Mouse (Mus musculus): ENCODE measurements around the gene Tmem253. TPM values are rescaled to one million over a fixed set of nuclear protein-coding genes. Genes with fewer than 3 reads are reported as not detected.
"Not testable (repeated sequence)": the region's sequence is repeated elsewhere in the genome, so short reads cannot be mapped to it uniquely, and the experiment has no call there.

Tmem253 gene
- polyA plus RNA-seq, 1 experiment from 2014 or later: 1.0 TPM

- peaks cover 20% of the 10 kb centered on the region for H3K4me1 ChIP-seq (replicated peaks)
- DNase-seq (ENCODE audit: low spot score): no peak
- H3K27ac ChIP-seq: no peak overlapping the region
- H3K4me3 ChIP-seq: no peak overlapping the region
- WGBS: 73% methylated on average over 6 of the region's 6 CpGs
- no peaks in the 10 kb centered on the region for H3K27me3 ChIP-seq (ENCODE audit: insufficient read depth, poor library complexity, severe bottlenecking)
- no peaks in the 10 kb centered on the region for H3K9me3 ChIP-seq
- H3K36me3 ChIP-seq: no peaks in the 10 kb centered on the region
Measured at GRCm38 (mm10) chr14:52043446-52043845, 28.0 kb downstream of the Tmem253 start.

- Histone ChIP-seq H3K36me3 (no peaks in the 10 kb centered on the region), H3K27ac (peak overlapping the region; percentile 40; the same call in 1 of the 2 replicates), H3K27me3 (ENCODE audit: insufficient read depth, poor library complexity, severe bottlenecking) (no peaks in the 10 kb centered on the region), H3K9me3 (no peaks in the 10 kb centered on the region), H3K4me1 (replicated peaks) (peaks cover 20% of the 10 kb centered on the region), H3K4me3 (no peak overlapping the region)
- WGBS: 10% methylated on average over 8 of the region's 8 CpGs
- DNase-seq (ENCODE audit: low spot score): peak; percentile 52
Measured at GRCm38 (mm10) chr14:52044901-52045678, 29.6 kb downstream of the Tmem253 start.

GRCm38 (mm10) chr14:52045966-52046565, 30.6 kb downstream of the Tmem253 start:
- no peak overlapping the region; the same call in 1 of the 2 replicates for H3K27ac ChIP-seq
- WGBS: 59% methylated on average over 9 of the region's 9 CpGs

GRCm38 (mm10) chr14:52052720-52053119, 37.3 kb downstream of the Tmem253 start:
- WGBS: 94% methylated on average over 3 of the region's 3 CpGs
- H3K4me3 ChIP-seq; H3K36me3 ChIP-seq; H3K4me1 ChIP-seq (replicated peaks); H3K27ac ChIP-seq; DNase-seq (ENCODE audit: low spot score); H3K9me3 ChIP-seq; H3K27me3 ChIP-seq (ENCODE audit: insufficient read depth, poor library complexity, severe bottlenecking): not testable (repeated sequence)

More at GRCm38 (mm10) chr14:52045966-52046565, 30.6 kb downstream of the Tmem253 start:
- no peaks in the 10 kb centered on the region for H3K27me3 ChIP-seq (ENCODE audit: insufficient read depth, poor library complexity, severe bottlenecking)
- no peak overlapping the region for H3K4me3 ChIP-seq
- peaks cover 20% of the 10 kb centered on the region for H3K4me1 ChIP-seq (replicated peaks)
- no peaks in the 10 kb centered on the region for H3K36me3 ChIP-seq
- no peak for DNase-seq (ENCODE audit: low spot score)
- no peaks in the 10 kb centered on the region for H3K9me3 ChIP-seq

GRCm38 (mm10) chr14:52059982-52060381, 44.5 kb downstream of the Tmem253 start:
- H3K36me3 ChIP-seq: no peaks in the 10 kb centered on the region
- H3K9me3 ChIP-seq: no peaks in the 10 kb centered on the region
- no peak for DNase-seq (ENCODE audit: low spot score)
- no peaks in the 10 kb centered on the region for H3K4me1 ChIP-seq (replicated peaks)
- no peak overlapping the region for H3K4me3 ChIP-seq
- WGBS: 73% methylated on average over 4 of the region's 4 CpGs
- H3K27me3 ChIP-seq (ENCODE audit: insufficient read depth, poor library complexity, severe bottlenecking): no peaks in the 10 kb centered on the region
- H3K27ac ChIP-seq: no peak overlapping the region

- Histone ChIP-seq H3K9me3 (no peaks in the 10 kb centered on the region), H3K27me3 (ENCODE audit: insufficient read depth, poor library complexity, severe bottlenecking) (no peaks in the 10 kb centered on the region), H3K36me3 (no peaks in the 10 kb centered on the region), H3K4me1 (replicated peaks) (no peaks in the 10 kb centered on the region), H3K27ac (no peak overlapping the region), H3K4me3 (no peak overlapping the region)
- WGBS: 82% methylated on average over 1 of the region's 1 CpGs
- DNase-seq (ENCODE audit: low spot score): no peak
Measured at GRCm38 (mm10) chr14:52060800-52061199, 45.3 kb downstream of the Tmem253 start.

GRCm38 (mm10) chr14:52061798-52062197, 46.3 kb downstream of the Tmem253 start:
- WGBS: 87% methylated on average over 8 of the region's 8 CpGs
- no peaks in the 10 kb centered on the region for H3K9me3 ChIP-seq
- H3K4me3 ChIP-seq: no peak overlapping the region
- no peaks in the 10 kb centered on the region for H3K36me3 ChIP-seq
- no peak for DNase-seq (ENCODE audit: low spot score)
- no peaks in the 10 kb centered on the region for H3K27me3 ChIP-seq (ENCODE audit: insufficient read depth, poor library complexity, severe bottlenecking)
- no peak overlapping the region for H3K27ac ChIP-seq
- no peaks in the 10 kb centered on the region for H3K4me1 ChIP-seq (replicated peaks)

- Histone ChIP-seq H3K4me1 (replicated peaks) (no peaks in the 10 kb centered on the region), H3K4me3 (no peak overlapping the region), H3K36me3 (peaks cover 13% of the 10 kb centered on the region), H3K27me3 (ENCODE audit: insufficient read depth, poor library complexity, severe bottlenecking) (no peaks in the 10 kb centered on the region), H3K27ac (no peak overlapping the region), H3K9me3 (no peaks in the 10 kb centered on the region)
- no peak for DNase-seq (ENCODE audit: low spot score)
- WGBS: 58% methylated on average over 4 of the region's 4 CpGs
Measured at GRCm38 (mm10) chr14:52066135-52066534, 50.7 kb downstream of the Tmem253 start.

Other genes with a start within 250 kb of the Tmem253 start
- gene Ang4, start 242.1 kb upstream of the Tmem253 start, polyA plus RNA-seq (2016; fragmentation: Nextera tagmentation; extraction: Ambion mirVana): not detected in 2 replicates
- not detected in 2 replicates for gene AY358078, start 215.6 kb upstream of the Tmem253 start, polyA plus RNA-seq (2016; fragmentation: Nextera tagmentation; extraction: Ambion mirVana)
- gene Ear6, start 162.0 kb upstream of the Tmem253 start, polyA plus RNA-seq (2016; fragmentation: Nextera tagmentation; extraction: Ambion mirVana): not detected in 2 replicates
- gene Mettl17, start 130.8 kb upstream of the Tmem253 start, polyA plus RNA-seq (2016; fragmentation: Nextera tagmentation; extraction: Ambion mirVana): 42.6 and 48.1 TPM in 2 replicates
- 0.46 and 0.99 TPM in 2 replicates for gene Slc39a2, start 122.8 kb upstream of the Tmem253 start, polyA plus RNA-seq (2016; fragmentation: Nextera tagmentation; extraction: Ambion mirVana)
- 10.0 and 16.1 TPM in 2 replicates for gene Ndrg2, start 101.5 kb upstream of the Tmem253 start, polyA plus RNA-seq (2016; fragmentation: Nextera tagmentation; extraction: Ambion mirVana)
- not detected in 2 replicates for gene Tppp2, start 97.2 kb upstream of the Tmem253 start, polyA plus RNA-seq (2016; fragmentation: Nextera tagmentation; extraction: Ambion mirVana)
- gene Rnase13, start 92.9 kb upstream of the Tmem253 start, polyA plus RNA-seq (2016; fragmentation: Nextera tagmentation; extraction: Ambion mirVana): not detected in 2 replicates
- gene Arhgef40, start 30.9 kb upstream of the Tmem253 start, polyA plus RNA-seq (2016; fragmentation: Nextera tagmentation; extraction: Ambion mirVana): 100 and 106 TPM in 2 replicates
- gene Zfp219, start 5.1 kb downstream of the Tmem253 start, polyA plus RNA-seq (2016; fragmentation: Nextera tagmentation; extraction: Ambion mirVana): 74.3 and 83.6 TPM in 2 replicates
- not detected in 2 replicates for gene Olfr221, start 26.8 kb downstream of the Tmem253 start, polyA plus RNA-seq (2016; fragmentation: Nextera tagmentation; extraction: Ambion mirVana)
- 754 and 887 TPM in 2 replicates for gene Hnrnpc, start 88.4 kb downstream of the Tmem253 start, polyA plus RNA-seq (2016; fragmentation: Nextera tagmentation; extraction: Ambion mirVana)
- 83.0 and 112 TPM in 2 replicates for gene Rpgrip1, start 95.0 kb downstream of the Tmem253 start, polyA plus RNA-seq (2016; fragmentation: Nextera tagmentation; extraction: Ambion mirVana)
- 60.2 and 82.3 TPM in 2 replicates for gene Supt16, start 181.8 kb downstream of the Tmem253 start, polyA plus RNA-seq (2016; fragmentation: Nextera tagmentation; extraction: Ambion mirVana)
- gene Chd8, start 242.1 kb downstream of the Tmem253 start, polyA plus RNA-seq (2016; fragmentation: Nextera tagmentation; extraction: Ambion mirVana): 38.7 and 44.5 TPM in 2 replicates

Data from hindbrain, embryonic 10.5 days (tissue).